ENCODE assay signal across 14 mouse cellular contexts in genomic region chr17:3481576-3482575, GRCm38 (mm10). TPM values are rescaled to one million over a fixed set of nuclear protein-coding genes. Genes with fewer than 3 reads are reported as not detected.
DNase-seq lines count a peak whose midpoint lies in the region; ATAC-seq and TF ChIP-seq lines count a peak whose summit lies in the region.
"Had no signal": no experiment of that assay in that cellular context is flagged by ENCODE, and none has a peak within 500 bp of the region (broad histone marks: within the 10 kb centered on the region; RNA-seq: fewer than 3 reads in every experiment).

No protein-coding gene starts in this region.

- 60% methylated on average over 7 of the region's 7 CpGs for WGBS in kidney, embryonic 15.5 days
- WGBS in limb, embryonic 10.5 days, result 70% methylated on average over 7 of the region's 7 CpGs

- no peak; the same call in 1 of the 2 replicates for ATAC-seq in kidney, embryonic 15.5 days (replicated peaks; ENCODE audit: low FRiP score)
- ATAC-seq in megakaryocyte progenitor cell, adult 5-6 weeks (replicated peaks; ENCODE audit: poor library complexity), result no peak

- H3K4me2 ChIP-seq in kidney, embryonic 15.5 days, result no peak overlapping the region
- H3K4me2 ChIP-seq: limb, embryonic 12.5 days had no signal

- no peaks in the 10 kb centered on the region for H3K9me3 ChIP-seq in kidney, embryonic 15.5 days (replicated peaks)
- H3K9me3 ChIP-seq in limb, embryonic 10.5 days (replicated peaks), result no peaks in the 10 kb centered on the region
- H3K9me3 ChIP-seq: limb, embryonic 12.5 days had no signal

- H3K4me3 ChIP-seq in kidney, embryonic 15.5 days (replicated peaks), result no peak overlapping the region
- peak overlapping the region; percentile 45 for H3K4me3 ChIP-seq in cortical plate, adult 2 months (ENCODE audit: insufficient read depth, low read length)
- H3K4me3 ChIP-seq in left cerebral cortex, adult 2 months, result peak overlapping the region; percentile 52
- H3K4me3 ChIP-seq in limb, embryonic 10.5 days, result no peak overlapping the region
- H3K4me3 ChIP-seq: limb, embryonic 12.5 days had no signal

- TF ChIP-seq CTCF in cortical plate, adult 2 months (IDR thresholded peaks at IDR 0.05; ENCODE audit: extremely low read depth, insufficient read depth, low read length), result peak; percentile 28; the same call in 1 of the 2 replicates
- peak; percentile 44 for TF ChIP-seq CTCF in left cerebral cortex, adult 2 months (IDR thresholded peaks at IDR 0.05)

- 0 out of 2 replicates have a peak, but pooled peaks cover 3% of the 10 kb centered on the region for H3K4me1 ChIP-seq in kidney, embryonic 15.5 days
- no peaks in the 10 kb centered on the region; the same call in 1 of the 2 replicates for H3K4me1 ChIP-seq in cortical plate, adult 2 months (ENCODE audit: control insufficient read depth, insufficient read depth, low read length)
- H3K4me1 ChIP-seq in limb, embryonic 10.5 days, result no peaks in the 10 kb centered on the region
- H3K4me1 ChIP-seq: limb, embryonic 12.5 days had no signal

- no peaks in the 10 kb centered on the region for H3K36me3 ChIP-seq in kidney, embryonic 15.5 days
- no peaks in the 10 kb centered on the region for H3K36me3 ChIP-seq in limb, embryonic 10.5 days

- intact Hi-C loops in left cerebral cortex, adult 2 months (cut with DNase I), result no loop called here

- peak; percentile 66 for TF ChIP-seq POLR2A in cortical plate, adult 2 months (IDR thresholded peaks at IDR 0.05; ENCODE audit: extremely low read depth, insufficient read depth, low read length)

- no peak overlapping the region for H3K27ac ChIP-seq in kidney, embryonic 15.5 days
- H3K27ac ChIP-seq in cortical plate, adult 2 months (ENCODE audit: insufficient read depth, low read length), result peak overlapping the region; percentile 79
- H3K27ac ChIP-seq in left cerebral cortex, adult 2 months, result peak overlapping the region; percentile 89
- no peak overlapping the region for H3K27ac ChIP-seq in limb, embryonic 10.5 days
- H3K27ac ChIP-seq: limb, embryonic 12.5 days; macrophage had no signal

- H3K9ac ChIP-seq in kidney, embryonic 15.5 days, result no peak overlapping the region
- H3K9ac ChIP-seq: limb, embryonic 12.5 days had no signal

- H3K27me3 ChIP-seq in kidney, embryonic 15.5 days, result no peaks in the 10 kb centered on the region
- no peaks in the 10 kb centered on the region for H3K27me3 ChIP-seq in limb, embryonic 10.5 days (ENCODE audit: low read depth, poor library complexity, severe bottlenecking)
- H3K27me3 ChIP-seq: limb, embryonic 12.5 days had no signal

- peak; percentile 25 for DNase-seq in kidney, postnatal 10 days
- peak; percentile 64 for DNase-seq in cerebellum, adult 11-12 months
- peak; percentile 49 for DNase-seq in left cerebral cortex, adult 2 months (ENCODE audit: extremely low spot score in 1 of 2, low spot score in 2 of 2)
- DNase-seq in thymus, postnatal 0 days (ENCODE audit: low spot score), result no peak
- DNase-seq in limb, embryonic 10.5 days (ENCODE audit: low spot score), result no peak
- DNase-seq: gastrocnemius, postnatal 10 days; heart, postnatal 14 days had no signal

RNA-seq across cellular contexts. Expression of gene Cldn20, which starts 50.5 kb away (rescaled TPM):
- 0.42 TPM in 1 of 2 replicates, not detected in the other for polyA plus RNA-seq in kidney, embryonic 15.5 days (2015; fragmentation: Nextera tagmentation; extraction: Ambion mirVana)
- 0.95 and 1.0 TPM in 2 replicates for polyA plus RNA-seq in cortical plate, adult 2 months (2012; rRNA removed)
- total RNA-seq in left cerebral cortex, adult 2 months (2021), result under 1 TPM in 1 of 2 experiments, not detected in 1; 0.77 TPM
- polyA plus RNA-seq in thymus, postnatal 0 days (2015; fragmentation: Nextera tagmentation; extraction: Ambion mirVana), result not detected in 2 replicates
- 2.0 TPM in 1 of 2 replicates, not detected in the other for total RNA-seq in megakaryocyte progenitor cell, adult 5-6 weeks (2015)
- total RNA-seq in megakaryocyte progenitor cell, adult 5-6 weeks (2017), result 0.29 and 0.74 TPM in 2 replicates
- 0.23 and 0.24 TPM in 2 replicates for polyA plus RNA-seq in limb, embryonic 10.5 days (2016; fragmentation: Nextera tagmentation; extraction: Ambion mirVana)
- total RNA-seq: adrenal gland, adult 18-20 months; heart, postnatal 14 days had no signal
- polyA plus RNA-seq: limb, embryonic 12.5 days; macrophage; neural tube, embryonic 11.5 days had no signal

Comparison
In these comparisons a context has a peak if more than half of its experiments do, and no peak if none do; other contexts are left out.
1. DNase-seq: peak in kidney, postnatal 10 days (single experiment), cerebellum, adult 11-12 months (single experiment) and left cerebral cortex, adult 2 months (2 of 2); none in thymus, postnatal 0 days (single experiment) and limb, embryonic 10.5 days (single experiment).
2. H3K27ac ChIP-seq: peak in cortical plate, adult 2 months (single experiment) and left cerebral cortex, adult 2 months (single experiment); none in kidney, embryonic 15.5 days (single experiment) and limb, embryonic 10.5 days (single experiment).
3. H3K4me3 ChIP-seq: peak in cortical plate, adult 2 months (single experiment) and left cerebral cortex, adult 2 months (single experiment); none in kidney, embryonic 15.5 days (single experiment) and limb, embryonic 10.5 days (single experiment).